Mouse (Mus musculus) gastrocnemius, adult 2 months (tissue): ENCODE measurements around the gene Gm10722. TPM values are rescaled to one million over a fixed set of nuclear protein-coding genes. Genes with fewer than 3 reads are reported as not detected.
"Not testable (repeated sequence)": the region's sequence is repeated elsewhere in the genome, so short reads cannot be mapped to it uniquely, and the experiment has no call there.

Source experiments
- DNase-seq: peaks from one replicate; pipeline ENCODE4 v3.0.0; 2022
- H3K27ac ChIP-seq: fragments of 200-600 bp; 2 replicates; pipeline ENCODE4 v1.8.1; 2022; ENCODE audit warnings: mild to moderate bottlenecking
- H3K4me3 ChIP-seq: fragments of 200-600 bp; 2 replicates; pipeline ENCODE4 v1.8.1; 2022; ENCODE audit warnings: mild to moderate bottlenecking, moderate library complexity
- intact Hi-C: fragments of 180-260 bp; cut with DNase I; formaldehyde crosslinking; loops from one replicate; pipeline ENCODE4 v1.15.1; 2025
- microRNA-seq: library from miRNA; unstranded; fragments of <30 nt; microRNA quantifications from one replicate; pipeline ENCODE4 v1.2.0, GENCODE M21; 2021
- total RNA-seq, 2 experiments: library from RNA; stranded (reverse); gene quantifications; 2 replicates each; pipeline ENCODE4 v1.2.3; 2021

The Gm10722 gene
- total RNA-seq, 2 experiments from 2014 or later: not detected

- intact Hi-C loops, DNase-seq, H3K27ac ChIP-seq, H3K4me3 ChIP-seq: not testable (repeated sequence)
Measured at GRCm38 (mm10) chr9:3023312-3023984, 22.7 kb downstream of the Gm10722 start, which contains the start of gene Gm10718. TSS of gene Gm10718 (plus strand) at chr9:3023547.

GRCm38 (mm10) chr9:3023985-3024648 lies 23.4 kb downstream of the Gm10722 start:
- intact Hi-C loops, H3K27ac ChIP-seq, H3K4me3 ChIP-seq, DNase-seq: not testable (repeated sequence)

GRCm38 (mm10) chr9:3024912-3025467 lies 24.3 kb downstream of the Gm10722 start, which contains the start of gene Gm10717:
TSS of gene Gm10717 (plus strand) at chr9:3025417.
- intact Hi-C loops, H3K27ac ChIP-seq, H3K4me3 ChIP-seq, DNase-seq: not testable (repeated sequence)

GRCm38 (mm10) chr9:3025653-3026052 lies 24.9 kb downstream of the Gm10722 start:
- DNase-seq, intact Hi-C loops, H3K4me3 ChIP-seq, H3K27ac ChIP-seq: not testable (repeated sequence)

- H3K27ac ChIP-seq, intact Hi-C loops, H3K4me3 ChIP-seq, DNase-seq: not testable (repeated sequence)
Measured at GRCm38 (mm10) chr9:3026136-3026535, 25.4 kb downstream of the Gm10722 start.

- DNase-seq, H3K27ac ChIP-seq, H3K4me3 ChIP-seq, intact Hi-C loops: not testable (repeated sequence)
Measured at GRCm38 (mm10) chr9:3026741-3027140, 26.0 kb downstream of the Gm10722 start.

- H3K4me3 ChIP-seq, H3K27ac ChIP-seq, intact Hi-C loops, DNase-seq: not testable (repeated sequence)
Measured at GRCm38 (mm10) chr9:3027200-3027599, 26.5 kb downstream of the Gm10722 start.

GRCm38 (mm10) chr9:3029276-3030000 lies 28.7 kb downstream of the Gm10722 start:
- H3K27ac ChIP-seq, H3K4me3 ChIP-seq, intact Hi-C loops, DNase-seq: not testable (repeated sequence)

GRCm38 (mm10) chr9:3030677-3031318 lies 30.1 kb downstream of the Gm10722 start:
- intact Hi-C loops, H3K4me3 ChIP-seq, DNase-seq, H3K27ac ChIP-seq: not testable (repeated sequence)

- H3K27ac ChIP-seq, DNase-seq, intact Hi-C loops: not testable (repeated sequence)
Measured at GRCm38 (mm10) chr9:3034299-3034698, 33.6 kb downstream of the Gm10722 start, which contains the start of gene Gm17535. TSS of gene Gm17535 (plus strand) at chr9:3034599.

GRCm38 (mm10) chr9:3036577-3036976 lies 35.9 kb downstream of the Gm10722 start, which contains the start of gene Gm10715:
TSS of gene Gm10715 (plus strand) at chr9:3036877.
- intact Hi-C loops, DNase-seq, H3K4me3 ChIP-seq: not testable (repeated sequence)

More at GRCm38 (mm10) chr9:3034299-3034698, 33.6 kb downstream of the Gm10722 start, which contains the start of gene Gm17535:
- H3K4me3 ChIP-seq: not testable (repeated sequence)

GRCm38 (mm10) chr9:3038161-3038560 lies 37.4 kb downstream of the Gm10722 start:
- H3K27ac ChIP-seq, intact Hi-C loops, H3K4me3 ChIP-seq, DNase-seq: not testable (repeated sequence)

More at GRCm38 (mm10) chr9:3036577-3036976, 35.9 kb downstream of the Gm10722 start, which contains the start of gene Gm10715:
- not testable (repeated sequence) for H3K27ac ChIP-seq

Small RNA genes within 50 kb of the gene (microRNA-seq; reads per million reads assigned to microRNA genes)
- gene Mir101c: not detected

Other genes starting within 250 kb of the Gm10722 start
- gene Gm11168, start 2.4 kb downstream of the Gm10722 start, total RNA-seq: not detected
- not detected for gene Gm10721, start 12.2 kb downstream of the Gm10722 start, total RNA-seq
- not detected for gene Gm10720, start 14.7 kb downstream of the Gm10722 start, total RNA-seq
- not detected for gene Gm10719, start 16.5 kb downstream of the Gm10722 start, total RNA-seq
- gene Gm10718, start 22.6 kb downstream of the Gm10722 start, total RNA-seq: not detected
- gene Gm10717, start 24.5 kb downstream of the Gm10722 start, total RNA-seq: not detected
- not detected for gene Gm17535, start 33.7 kb downstream of the Gm10722 start, total RNA-seq
- not detected for gene Gm10715, start 36.0 kb downstream of the Gm10722 start, total RNA-seq